Mouse (Mus musculus) MEL (cell line): ENCODE measurements at regions not wholly inside any gene's neighbourhood (a gene's known extent, or its start where the extent isn't known, plus 50 kb on each side); places are given as distances from the start of the nearest gene placed in this dataset.

Experiments used
- BHLHE40 ChIP-seq: IDR thresholded peaks from 2 replicates; pipeline ENCODE4 v1.6.1; 2012; ENCODE audit warnings: low read depth, mild to moderate bottlenecking, inconsistent platforms, low read length, improper control_type of control experiment, borderline replicate concordance
- E2F4 ChIP-seq: IDR thresholded peaks from 2 replicates; pipeline ENCODE4 v1.6.1; 2011; ENCODE audit warnings: low read depth, low read length, improper control_type of control experiment, borderline replicate concordance
- EP300 ChIP-seq, 2 experiments: IDR thresholded peaks; 2 replicates each; pipeline ENCODE4 v1.6.1; 2011; ENCODE audit warnings: improper control_type of control experiment in 2 of 2, low read length in 2 of 2, low read depth in 1 of 2, mild to moderate bottlenecking in 1 of 2
- GATA1 ChIP-seq: IDR thresholded peaks from 2 replicates; pipeline ENCODE4 v1.6.1; 2011; ENCODE audit warnings: low read depth, low read length, improper control_type of control experiment
- MAX ChIP-seq: IDR thresholded peaks from 2 replicates; pipeline ENCODE4 v1.6.1; 2011; ENCODE audit warnings: low read length, improper control_type of control experiment
- MAZ ChIP-seq: IDR thresholded peaks from 2 replicates; pipeline ENCODE4 v1.6.1; 2012; ENCODE audit warnings: low read depth, mild to moderate bottlenecking, inconsistent platforms, low read length, improper control_type of control experiment
- NRF1 ChIP-seq: IDR thresholded peaks from 2 replicates; pipeline ENCODE4 v1.6.1; 2014; ENCODE audit warnings: low read depth, mild to moderate bottlenecking, inconsistent platforms, low read length, improper control_type of control experiment, moderate library complexity; ENCODE audit not compliant: poor library complexity, insufficient read depth, severe bottlenecking
- POLR2AphosphoS2 ChIP-seq: IDR thresholded peaks from 2 replicates; pipeline ENCODE4 v1.6.1; 2011; ENCODE audit warnings: low read length, improper control_type of control experiment
- POLR2AphosphoS5 ChIP-seq: IDR thresholded peaks from 2 replicates; pipeline ENCODE4 v1.6.1; 2012; ENCODE audit warnings: low read depth, borderline replicate concordance, mild to moderate bottlenecking, inconsistent platforms, low read length, moderate library complexity, mixed read lengths
- RAD21 ChIP-seq: IDR thresholded peaks from 2 replicates; pipeline ENCODE4 v1.6.1; 2011; ENCODE audit warnings: mild to moderate bottlenecking, low read depth, low read length, improper control_type of control experiment
- TAL1 ChIP-seq: IDR thresholded peaks from 2 replicates; pipeline ENCODE4 v1.6.1; 2012; ENCODE audit warnings: mild to moderate bottlenecking, inconsistent platforms, low read length, moderate library complexity, mixed read lengths
- UBTF ChIP-seq: IDR thresholded peaks from 2 replicates; pipeline ENCODE4 v1.6.1; 2012; ENCODE audit warnings: low read depth, mild to moderate bottlenecking, inconsistent platforms, low read length, improper control_type of control experiment, moderate library complexity, borderline replicate concordance; ENCODE audit not compliant: insufficient read depth
- USF1 ChIP-seq: IDR thresholded peaks from 2 replicates; pipeline ENCODE4 v1.6.1; 2014; ENCODE audit warnings: low read depth, mild to moderate bottlenecking, inconsistent platforms, low read length, improper control_type of control experiment, moderate library complexity
- USF2 ChIP-seq, 2 experiments: IDR thresholded peaks; 2 replicates each; pipeline ENCODE4 v1.6.1; 2011 to 2012; ENCODE audit warnings: improper control_type of control experiment in 2 of 2, low read length in 2 of 2, borderline replicate concordance in 1 of 2, inconsistent platforms in 1 of 2, low read depth in 1 of 2, mild to moderate bottlenecking in 1 of 2; ENCODE audit not compliant: insufficient read depth in 1 of 2
- ZKSCAN1 ChIP-seq: IDR thresholded peaks from 2 replicates; pipeline ENCODE4 v1.6.1; 2012; ENCODE audit warnings: low read depth, mild to moderate bottlenecking, inconsistent platforms, low read length, improper control_type of control experiment, moderate library complexity
- ZMIZ1 ChIP-seq: IDR thresholded peaks from 2 replicates; pipeline ENCODE4 v1.6.1; 2012; ENCODE audit warnings: low read depth, mild to moderate bottlenecking, inconsistent platforms, low read length, improper control_type of control experiment, moderate library complexity
- ZNF384 ChIP-seq: IDR thresholded peaks from 2 replicates; pipeline ENCODE4 v1.6.1; 2012; ENCODE audit warnings: low read depth, mild to moderate bottlenecking, inconsistent platforms, low read length, improper control_type of control experiment

DNA sequence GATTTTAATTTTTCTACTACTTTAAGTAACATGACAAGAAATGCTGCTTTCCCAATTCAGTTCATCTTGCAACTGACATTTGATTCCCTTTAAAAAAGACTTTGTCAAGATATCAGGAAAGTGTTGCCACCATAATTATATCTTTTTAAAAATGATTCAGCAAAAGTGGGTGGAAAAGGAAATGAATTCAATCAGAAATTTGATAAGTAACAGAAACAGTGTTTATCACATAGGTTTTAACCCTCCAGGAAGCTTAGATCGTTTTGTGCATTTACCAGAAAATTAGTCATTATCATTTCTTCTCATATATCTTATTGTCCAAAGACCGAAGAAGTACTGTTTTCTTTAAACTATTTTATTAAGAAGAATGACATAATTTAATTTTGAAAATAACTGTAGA, 441.0 kb downstream of the Htr1b start (continued):
- TF ChIP-seq MAZ = no peak
- TF ChIP-seq BHLHE40 = 0 out of 2 replicates have a peak, but pooled peaks have one; percentile 18
- peak; percentile 89 to 95 for TF ChIP-seq EP300 (IDR thresholded peaks at IDR 0.05; ENCODE audit: low read depth in 1 of 2, low read length in 2 of 2)
- TF ChIP-seq USF2 (IDR thresholded peaks at IDR 0.05; ENCODE audit: borderline replicate concordance in 1 of 2, insufficient read depth in 1 of 2, low read depth in 1 of 2, low read length in 2 of 2) = no peak
- no peak for TF ChIP-seq ZNF384
- no peak for TF ChIP-seq USF1
- TF ChIP-seq GATA1 = peak; percentile 86
- TF ChIP-seq UBTF = no peak
- no peak for TF ChIP-seq POLR2AphosphoS2
- no peak for TF ChIP-seq NRF1
- no peak for TF ChIP-seq MAX
- TF ChIP-seq ZMIZ1 = no peak
- TF ChIP-seq POLR2AphosphoS5 = no peak
- no peak for TF ChIP-seq RAD21
- TF ChIP-seq E2F4 = no peak
- TF ChIP-seq ZKSCAN1 = no peak
- TF ChIP-seq TAL1 = no peak
